Comparison of ENCODE assay signal across 8 mouse cellular contexts in the genomic region with DNA sequence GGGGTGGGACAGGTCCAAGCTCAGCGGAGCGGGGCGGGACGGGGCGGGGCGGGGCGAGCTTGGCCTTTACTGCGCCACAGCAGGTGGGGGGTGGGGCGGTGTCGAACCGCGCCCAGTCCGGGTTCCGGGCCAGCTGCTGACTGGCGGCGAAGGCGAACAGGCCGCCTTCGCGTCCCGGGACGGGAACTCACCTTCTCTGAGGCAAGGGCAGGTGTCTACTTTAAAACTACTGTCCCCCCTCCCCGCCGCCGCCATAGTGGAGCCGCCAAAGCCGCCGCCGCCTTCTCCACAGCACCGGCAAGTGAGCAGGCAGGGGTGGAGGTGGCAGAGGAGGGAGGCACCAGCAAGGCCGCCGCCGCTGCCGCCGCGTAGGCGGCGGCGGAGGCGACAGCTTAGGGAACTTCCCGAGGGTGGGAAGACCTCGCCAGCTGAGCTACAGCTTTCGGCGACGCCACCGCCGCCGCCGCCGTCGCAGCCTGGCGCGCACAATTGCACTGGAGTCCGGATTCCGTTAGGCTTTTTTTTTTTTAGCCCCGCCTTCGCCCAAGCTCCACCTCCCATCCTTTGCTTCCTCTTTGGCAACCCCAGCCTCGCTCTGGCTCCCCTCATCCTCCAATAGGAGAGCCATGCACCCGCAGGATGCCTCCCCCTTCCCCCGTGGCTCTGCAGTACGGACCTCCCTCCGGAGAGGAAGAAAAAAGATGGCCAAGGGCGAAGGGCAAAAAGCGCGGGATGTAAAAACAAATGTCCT. TPM values are rescaled to one million over a fixed set of nuclear protein-coding genes. Genes with fewer than 3 reads are reported as not detected.
DNase-seq lines count a peak whose midpoint lies in the region; ATAC-seq and TF ChIP-seq lines count a peak whose summit lies in the region.

A gene (minus strand): TSS at position 490 of the 751 bp plus-strand sequence.

- WGBS in kidney, embryonic 14.5 days = 34% methylated on average over 54 of the region's 65 CpGs
- WGBS in limb, embryonic 15.5 days = 19% methylated on average over 55 of the region's 65 CpGs

- peak within 1 kb of the TSS; percentile 96 for H3K27ac ChIP-seq in bone marrow macrophage, adult 2 months (ENCODE audit: insufficient read depth, low read depth, low read length)
- peak within 1 kb of the TSS; percentile 78 for H3K27ac ChIP-seq in embryonic fibroblast, embryonic 13.5 days (ENCODE audit: insufficient read depth, low read length)
- peak within 1 kb of the TSS; percentile 86; the same call in 1 of the 2 replicates for H3K27ac ChIP-seq in kidney, embryonic 14.5 days (ENCODE audit: low read depth, low read length)
- peak within 1 kb of the TSS; percentile 91 for H3K27ac ChIP-seq in limb, embryonic 15.5 days

- TF ChIP-seq POLR2A in bone marrow macrophage, adult 2 months (IDR thresholded peaks at IDR 0.05; ENCODE audit: borderline replicate concordance, low read depth, low read length) = no peak
- peak; percentile 51 for TF ChIP-seq POLR2A in embryonic fibroblast, embryonic 13.5 days (IDR thresholded peaks at IDR 0.05; ENCODE audit: low read depth, low read length)

- peak within 1 kb of the TSS; percentile 77 for H3K9ac ChIP-seq in kidney, embryonic 14.5 days (ENCODE audit: low read depth, low read length)
- H3K9ac ChIP-seq in limb, embryonic 15.5 days = peak within 1 kb of the TSS; percentile 72

- TF ChIP-seq CTCF in bone marrow macrophage, adult 2 months (IDR thresholded peaks at IDR 0.05; ENCODE audit: low read depth, low read length) = no peak
- no peak for TF ChIP-seq CTCF in embryonic fibroblast, embryonic 13.5 days (IDR thresholded peaks at IDR 0.05; ENCODE audit: borderline replicate concordance, insufficient read depth, low read length)

- H3K4me1 ChIP-seq in bone marrow macrophage, adult 2 months (ENCODE audit: control insufficient read depth, insufficient read depth, low read length) = no peaks in the 10 kb centered on the region
- H3K4me1 ChIP-seq in embryonic fibroblast, embryonic 13.5 days (ENCODE audit: control insufficient read depth, insufficient read depth, low read length) = no peaks in the 10 kb centered on the region
- no peaks in the 10 kb centered on the region for H3K4me1 ChIP-seq in kidney, embryonic 14.5 days (ENCODE audit: control insufficient read depth, insufficient read depth, low read length)
- H3K4me1 ChIP-seq in limb, embryonic 15.5 days = no peaks in the 10 kb centered on the region

- no peaks in the 10 kb centered on the region for H3K36me3 ChIP-seq in kidney, embryonic 14.5 days (ENCODE audit: control insufficient read depth, insufficient read depth, low read length)
- H3K36me3 ChIP-seq in limb, embryonic 15.5 days = no peaks in the 10 kb centered on the region

- peak within 1 kb of the TSS; percentile 82 for H3K4me3 ChIP-seq in bone marrow macrophage, adult 2 months (ENCODE audit: insufficient read depth, low read length)
- H3K4me3 ChIP-seq in embryonic fibroblast, embryonic 13.5 days (ENCODE audit: insufficient read depth, low read length) = peak within 1 kb of the TSS; percentile 67
- H3K4me3 ChIP-seq in kidney, embryonic 14.5 days (ENCODE audit: low read length) = peak within 1 kb of the TSS; percentile 59
- H3K4me3 ChIP-seq in limb, embryonic 15.5 days = peak within 1 kb of the TSS; percentile 58

- peaks cover 3% of the 10 kb centered on the region; the same call in 1 of the 2 replicates for H3K27me3 ChIP-seq in kidney, embryonic 14.5 days (ENCODE audit: control insufficient read depth, insufficient read depth, low read length)
- H3K27me3 ChIP-seq in limb, embryonic 15.5 days = peaks cover 18% of the 10 kb centered on the region

- peak; percentile 100 for ATAC-seq in kidney, embryonic 14.5 days (ENCODE audit: low FRiP score, low TSS enrichment)
- peak; percentile 98 for ATAC-seq in limb, embryonic 15.5 days (ENCODE audit: insufficient number of reproducible peaks, low FRiP score, low TSS enrichment, low read depth)

- H3K4me2 ChIP-seq in kidney, embryonic 14.5 days (replicated peaks; ENCODE audit: low read depth, low read length) = peak within 1 kb of the TSS; percentile 36
- peak within 1 kb of the TSS; percentile 35 for H3K4me2 ChIP-seq in limb, embryonic 15.5 days

- H3K9me3 ChIP-seq in kidney, embryonic 14.5 days (ENCODE audit: control insufficient read depth, low read length) = no peaks in the 10 kb centered on the region
- H3K9me3 ChIP-seq in limb, embryonic 15.5 days = no peaks in the 10 kb centered on the region

- DNase-seq in A20 (ENCODE audit: low read depth, low spot score) = peak; percentile 91
- peak; percentile 93 for DNase-seq in heart, adult 9 months (ENCODE audit: low spot score in 2 of 2)
- DNase-seq in monocyte, adult 2 months (ENCODE audit: low read depth in 1 of 2, low spot score in 2 of 2) = peak; percentile 66 to 80
- DNase-seq in spleen, postnatal 36 days (ENCODE audit: low spot score in 2 of 2) = peak; percentile 86 to 89

RNA-seq across cellular contexts. Expression of the gene that starts here (rescaled TPM):
- 5.6 and 6.4 TPM in 2 replicates for polyA plus RNA-seq in bone marrow macrophage, adult 2 months (2012; ENCODE audit: insufficient read depth, insufficient read length, missing spikeins)
- polyA plus RNA-seq in embryonic fibroblast, embryonic 13.5 days (2011; ENCODE audit: insufficient read length, low read depth, missing spikeins) = 4.8 and 6.6 TPM in 2 replicates
- 4.5 and 6.7 TPM in 2 replicates for polyA plus RNA-seq in kidney, embryonic 14.5 days (2014; fragmentation: Nextera tagmentation; extraction: Ambion mirVana)
- polyA plus RNA-seq in limb, embryonic 15.5 days (2015; fragmentation: Nextera tagmentation; extraction: Ambion mirVana) = 6.2 and 6.5 TPM in 2 replicates

Comparison
In these comparisons a context has a peak if more than half of its experiments do, and no peak if none do; other contexts are left out.
1. Peak in every context shown above with its lines: DNase-seq, ATAC-seq, H3K4me3 ChIP-seq and H3K27ac ChIP-seq.